Mouse (Mus musculus) olfactory bulb, adult 2 months (tissue): Measurements from ENCODE around the gene 9430038I01Rik.

Experiments used
- CTCF ChIP-seq: fragments of 200-500 bp; IDR thresholded peaks from 2 replicates; pipeline ENCODE4 v1.5.1; 2012; ENCODE audit warnings: low read depth, mild to moderate bottlenecking, low read length, moderate library complexity; ENCODE audit not compliant: insufficient read depth
- POLR2A ChIP-seq: fragments of 200-500 bp; IDR thresholded peaks from 2 replicates; pipeline ENCODE4 v1.6.1; 2012; ENCODE audit warnings: mild to moderate bottlenecking, low read depth, low read length, moderate library complexity; ENCODE audit not compliant: insufficient read depth

GRCm38 (mm10) chr7:137445321-137445720 is 34.8 kb upstream of the 9430038I01Rik start:
- no peak for TF ChIP-seq POLR2A
- no peak for TF ChIP-seq CTCF
